Mouse (Mus musculus) limb, embryonic 11.5 days (tissue): ENCODE results near the gene Pirt. TPM values are rescaled to one million over a fixed set of nuclear protein-coding genes. Genes with fewer than 3 reads are reported as not detected.

Source experiments
- ATAC-seq: fragments of 200-750 bp; cut with Nextera tagmentation; 2 replicates; pipeline ENCODE4 v1.8.0; 2017; ENCODE audit warnings: low read depth; ENCODE audit not compliant: insufficient number of reproducible peaks, low FRiP score, low TSS enrichment
- DNase-seq: peaks from one replicate; pipeline ENCODE4 v3.0.0-alpha.2; 2015; ENCODE audit warnings: low spot score
- H3K27ac ChIP-seq: fragments of 300-500 bp; sonication (generic); replicated peaks from 2 replicates; pipeline ENCODE4 v1.5.1; 2014; ENCODE audit warnings: low read depth, mild to moderate bottlenecking, low read length
- H3K27me3 ChIP-seq: fragments of 300-500 bp; sonication (generic); 2 replicates; pipeline ENCODE4 v1.6.1; 2014; ENCODE audit warnings: mild to moderate bottlenecking, low read length, mixed read lengths; ENCODE audit not compliant: control insufficient read depth, insufficient read depth
- H3K36me3 ChIP-seq: fragments of 300-500 bp; sonication (generic); 2 replicates; pipeline ENCODE4 v1.6.1; 2014; ENCODE audit warnings: mild to moderate bottlenecking, low read length, moderate library complexity, mixed read lengths; ENCODE audit not compliant: control insufficient read depth, insufficient read depth
- H3K4me1 ChIP-seq: fragments of 300-500 bp; sonication (generic); 2 replicates; pipeline ENCODE4 v1.6.1; 2014; ENCODE audit warnings: low read length, mixed read lengths; ENCODE audit not compliant: control insufficient read depth, insufficient read depth
- H3K4me2 ChIP-seq: fragments of 300-500 bp; sonication (generic); 2 replicates; pipeline ENCODE4 v1.6.1; 2014; ENCODE audit warnings: low read depth, mild to moderate bottlenecking, moderate library complexity; ENCODE audit not compliant: severe bottlenecking
- H3K4me3 ChIP-seq: fragments of 300-500 bp; sonication (generic); 2 replicates; pipeline ENCODE4 v1.5.1; 2014; ENCODE audit warnings: low read depth, low read length
- H3K9ac ChIP-seq: fragments of 300-500 bp; sonication (generic); 2 replicates; pipeline ENCODE4 v1.6.1; 2014; ENCODE audit warnings: mild to moderate bottlenecking, low read length
- H3K9me3 ChIP-seq: fragments of 300-500 bp; sonication (generic); 2 replicates; pipeline ENCODE4 v1.6.1; 2016; ENCODE audit warnings: low read length; ENCODE audit not compliant: control insufficient read depth
- WGBS: fragments of 180-500 bp; shearing (Covaris S2); extraction: QIAGEN DNeasy Blood & Tissue Kit; methylation state at CpG from one replicate; pipeline ENCODE4 v1.1.7; 2014; 5-methylcytosine and 5-hydroxymethylcytosine counted together
- polyA plus RNA-seq: library from polyadenylated mRNA; unstranded; fragments of >200 nt; fragmentation: Nextera tagmentation; extraction: Ambion mirVana; gene quantifications from 2 replicates; pipeline ENCODE4 v1.2.1, GENCODE M21; 2014

Gene Pirt
- polyA plus RNA-seq, 1 experiment from 2014 or later, result not detected

- Histone ChIP-seq H3K36me3 (no peaks in the 10 kb centered on the region), H3K27ac (no peak overlapping the region), H3K9me3 (no peaks in the 10 kb centered on the region), H3K4me1 (no peaks in the 10 kb centered on the region), H3K27me3 (no peaks in the 10 kb centered on the region), H3K4me3 (no peak overlapping the region), H3K9ac (no peak overlapping the region), H3K4me2 (no peak overlapping the region)
- DNase-seq (no peak), ATAC-seq (no peak)
- 90% methylated on average over 12 of the region's 12 CpGs for WGBS
Observed at GRCm38 (mm10) chr11:66961447-66962176, 49.8 kb downstream of the Pirt start.

DNA sequence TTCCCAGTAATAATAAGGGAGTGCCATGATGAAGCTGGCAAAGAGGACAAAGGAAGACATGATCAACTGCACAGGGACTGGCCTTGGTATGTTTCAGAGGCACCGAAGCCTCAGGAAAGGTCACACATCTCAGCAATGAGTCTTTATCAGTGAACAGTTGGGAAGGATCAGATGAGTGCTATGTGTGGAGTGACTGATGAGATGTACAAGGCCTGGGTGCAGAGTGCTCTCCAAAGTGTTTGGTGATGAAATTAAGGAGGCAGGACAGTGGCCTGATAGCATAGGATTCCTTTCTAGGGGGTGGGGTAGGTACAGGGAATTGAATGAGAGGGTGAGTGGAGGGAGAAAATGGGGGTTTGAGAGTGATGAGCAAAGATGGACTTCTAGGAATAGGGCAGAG lies 51.7 kb downstream of the Pirt start:
- Histone ChIP-seq H3K9ac (no peak overlapping the region), H3K27ac (no peak overlapping the region), H3K27me3 (no peaks in the 10 kb centered on the region), H3K4me3 (no peak overlapping the region), H3K4me2 (no peak overlapping the region), H3K4me1 (no peaks in the 10 kb centered on the region), H3K36me3 (no peaks in the 10 kb centered on the region), H3K9me3 (no peaks in the 10 kb centered on the region)
- DNase-seq (no peak), ATAC-seq (no peak)
- 81% methylated on average over 1 of the region's 1 CpGs for WGBS

DNA sequence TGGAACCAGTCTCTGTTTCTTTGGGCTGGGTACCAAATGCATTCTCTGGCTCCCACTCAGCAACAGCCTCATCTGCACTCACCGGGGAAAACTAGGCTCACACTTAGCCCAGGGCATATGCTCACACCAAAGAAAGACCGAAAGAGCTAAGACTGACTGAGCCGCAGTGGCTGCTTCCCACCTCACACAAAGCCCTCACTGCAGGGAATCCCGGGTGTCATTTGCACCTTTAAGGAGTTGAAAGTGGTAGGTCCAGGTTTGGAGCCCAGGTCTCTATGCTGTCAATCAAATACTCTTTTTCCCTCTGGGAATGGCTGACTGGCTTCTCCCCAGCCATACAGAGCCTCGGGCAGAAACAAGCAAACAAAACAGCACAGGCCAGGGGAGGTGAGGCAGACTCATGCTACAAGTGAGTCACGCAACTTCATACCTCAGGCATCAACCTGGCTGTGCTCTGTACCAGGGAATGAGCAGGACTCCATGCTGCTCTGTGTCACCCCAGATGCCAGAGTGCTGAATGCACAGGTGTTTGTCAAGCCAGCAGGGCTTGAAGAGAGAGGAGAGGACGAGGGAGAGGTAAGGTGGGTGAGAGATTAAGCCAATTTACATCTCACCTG lies 54.8 kb downstream of the Pirt start:
- Histone ChIP-seq H3K4me3 (no peak overlapping the region), H3K9me3 (no peaks in the 10 kb centered on the region), H3K4me2 (no peak overlapping the region), H3K27ac (no peak overlapping the region), H3K9ac (no peak overlapping the region), H3K4me1 (no peaks in the 10 kb centered on the region), H3K36me3 (no peaks in the 10 kb centered on the region), H3K27me3 (no peaks in the 10 kb centered on the region)
- 17% methylated on average over 7 of the region's 7 CpGs for WGBS
- DNase-seq (no peak), ATAC-seq (no peak)

- Histone ChIP-seq H3K4me3 (no peak overlapping the region), H3K4me1 (no peaks in the 10 kb centered on the region), H3K36me3 (no peaks in the 10 kb centered on the region), H3K27ac (no peak overlapping the region), H3K9ac (no peak overlapping the region), H3K4me2 (no peak overlapping the region), H3K27me3 (no peaks in the 10 kb centered on the region), H3K9me3 (no peaks in the 10 kb centered on the region)
- DNase-seq, result no peak
- ATAC-seq, result no peak
- 78% methylated on average over 1 of the region's 1 CpGs for WGBS
Observed at GRCm38 (mm10) chr11:66968575-66968974, 56.8 kb downstream of the Pirt start.

- ATAC-seq, result no peak
- Histone ChIP-seq H3K36me3 (no peaks in the 10 kb centered on the region), H3K27me3 (no peaks in the 10 kb centered on the region), H3K4me3 (no peak overlapping the region), H3K9me3 (no peaks in the 10 kb centered on the region), H3K27ac (no peak overlapping the region), H3K4me1 (no peaks in the 10 kb centered on the region), H3K9ac (no peak overlapping the region), H3K4me2 (no peak overlapping the region)
- WGBS, result 65% methylated on average over 3 of the region's 3 CpGs
- DNase-seq, result no peak
Observed at GRCm38 (mm10) chr11:66973507-66973906, 61.7 kb downstream of the Pirt start.

GRCm38 (mm10) chr11:66975606-66976330 lies 64.0 kb downstream of the Pirt start:
- DNase-seq (no peak), ATAC-seq (no peak)
- Histone ChIP-seq H3K9ac (no peak overlapping the region), H3K4me2 (no peak overlapping the region), H3K27ac (no peak overlapping the region), H3K9me3 (no peaks in the 10 kb centered on the region), H3K4me1 (no peaks in the 10 kb centered on the region), H3K36me3 (no peaks in the 10 kb centered on the region), H3K27me3 (no peaks in the 10 kb centered on the region), H3K4me3 (no peak overlapping the region)
- WGBS, result 90% methylated on average over 7 of the region's 7 CpGs

Other genes starting within 250 kb of the Pirt start
- not detected in 2 replicates for gene Tmem238l, start 44.7 kb downstream of the Pirt start, polyA plus RNA-seq
- gene Tmem220, start 113.2 kb downstream of the Pirt start, polyA plus RNA-seq, result 0.92 and 1.3 TPM in 2 replicates
- gene Adprm, start 140.6 kb downstream of the Pirt start, polyA plus RNA-seq, result 33.2 and 35.3 TPM in 2 replicates
- gene Sco1, start 140.7 kb downstream of the Pirt start, polyA plus RNA-seq, result 21.7 and 23.2 TPM in 2 replicates
- 4.4 and 4.7 TPM in 2 replicates for gene Myh3, start 166.3 kb downstream of the Pirt start, polyA plus RNA-seq